Mouse (Mus musculus) MN1 (cell line): ENCODE measurements around the gene Defb10.
"Not testable (repeated sequence)": the region's sequence is repeated elsewhere in the genome, so short reads cannot be mapped to it uniquely, and the experiment has no call there.

Source experiments
- DNase-seq: peaks from one replicate; pipeline ENCODE4 v3.0.0-alpha.2; 2016; ENCODE audit warnings: low spot score

Gene Defb10

DNA sequence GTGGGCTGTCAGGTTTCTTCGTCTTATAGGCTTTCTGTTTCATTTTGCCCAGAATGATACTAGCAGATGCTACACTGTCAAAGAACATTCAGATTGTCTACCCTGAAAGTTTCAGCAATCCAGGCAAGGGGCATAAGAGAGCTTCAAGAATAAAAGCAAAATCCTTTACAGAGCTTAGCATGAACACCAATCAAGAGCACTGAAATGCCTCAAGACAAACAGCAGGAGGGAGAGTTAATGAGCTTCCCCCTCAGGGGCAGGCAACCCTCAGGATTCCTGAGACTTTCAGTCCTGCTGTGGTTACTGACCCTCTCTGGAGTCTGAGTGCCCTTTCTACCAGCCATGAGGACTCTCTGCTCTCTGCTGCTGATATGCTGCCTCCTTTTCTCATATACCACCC is at the start of gene Defb10:
Gene Defb10 (plus strand): TSS at position 316 of the 400 bp plus-strand sequence.
- not testable (repeated sequence) for DNase-seq

DNA sequence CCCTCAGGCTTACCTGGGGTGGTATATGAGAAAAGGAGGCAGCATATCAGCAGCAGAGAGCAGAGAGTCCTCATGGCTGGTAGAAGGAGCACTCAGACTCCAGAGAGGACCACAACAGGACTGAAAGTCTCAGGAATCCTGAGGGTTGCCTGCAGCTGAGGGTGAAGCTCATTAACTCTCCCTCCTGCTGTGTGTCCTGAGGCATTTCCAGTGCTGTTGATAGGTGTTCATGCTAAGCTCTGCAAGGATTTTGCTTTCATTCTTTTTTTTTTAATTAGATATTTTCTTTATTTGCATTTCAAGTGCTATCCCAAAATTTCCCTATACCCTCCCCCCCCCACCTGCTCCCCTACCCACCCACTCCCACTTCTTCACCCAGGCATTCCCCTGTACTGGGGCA is 26.6 kb downstream of the Defb10 start, which contains the start of gene Defb9:
Gene Defb9 (minus strand): TSS at position 101 of the 400 bp plus-strand sequence.
- not testable (repeated sequence) for DNase-seq

DNA sequence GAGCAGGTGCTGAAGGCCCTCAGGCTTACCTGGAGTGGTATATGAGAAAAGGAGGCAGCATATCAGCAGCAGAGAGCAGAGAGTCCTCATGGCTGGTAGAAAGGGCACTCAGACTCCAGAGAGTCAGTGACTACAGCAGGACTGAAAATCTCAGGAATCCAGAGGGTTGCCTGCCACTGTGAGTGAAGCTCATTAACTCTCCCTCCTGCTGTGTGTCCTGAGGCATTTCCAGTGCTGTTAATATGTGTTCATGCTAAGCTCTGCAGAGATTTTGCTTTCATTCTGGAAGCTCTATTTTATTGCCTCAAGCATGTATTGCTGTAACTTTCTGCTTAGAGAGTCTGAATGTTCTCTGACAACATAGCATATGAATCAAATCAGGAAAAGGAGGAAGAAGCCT is 47.6 kb downstream of the Defb10 start, which contains the start of gene Defb11:
Gene Defb11 (minus strand): TSS at position 123 of the 400 bp plus-strand sequence.
- not testable (repeated sequence) for DNase-seq
